In the genomic region with DNA sequence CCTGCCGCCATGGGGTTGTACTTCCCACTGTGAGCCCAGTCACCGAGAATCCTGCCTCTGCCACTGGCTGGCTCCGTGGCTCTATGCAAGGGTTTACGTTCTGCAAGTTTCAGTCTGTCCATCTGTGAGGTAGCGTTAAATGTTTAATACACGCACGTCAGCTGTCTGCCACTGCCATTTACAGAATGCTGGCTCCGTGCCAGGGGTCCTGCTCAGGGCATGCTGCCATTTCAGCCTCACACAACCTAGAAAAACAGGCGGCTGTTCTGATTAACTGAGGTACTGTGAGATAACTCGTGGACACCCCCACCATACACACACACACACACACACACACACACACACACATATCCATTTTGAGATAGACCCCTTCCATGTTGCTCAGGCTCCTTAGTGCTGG, we compare ENCODE assay signal across 9 mouse cellular contexts. TPM values are rescaled to one million over a fixed set of nuclear protein-coding genes. Genes with fewer than 3 reads are reported as not detected.
DNase-seq lines count a peak whose midpoint lies in the region; ATAC-seq lines count a peak whose summit lies in the region.
"Had no signal": no experiment of that assay in that cellular context is flagged by ENCODE, and none has a peak within 500 bp of the region (broad histone marks: within the 10 kb centered on the region; RNA-seq: fewer than 3 reads in every experiment).

No protein-coding gene starts in this region.

- peak overlapping the region; percentile 37; the same call in 1 of the 2 replicates for H3K27ac ChIP-seq in embryonic facial prominence, embryonic 12.5 days
- H3K27ac ChIP-seq in heart, embryonic 16.5 days (ENCODE audit: low read length) = peak overlapping the region; percentile 87

- H3K36me3 ChIP-seq in embryonic facial prominence, embryonic 12.5 days = no peaks in the 10 kb centered on the region
- no peaks in the 10 kb centered on the region for H3K36me3 ChIP-seq in heart, embryonic 16.5 days (ENCODE audit: control insufficient read depth, insufficient read depth)

- no peaks in the 10 kb centered on the region for H3K27me3 ChIP-seq in embryonic facial prominence, embryonic 12.5 days
- no peaks in the 10 kb centered on the region for H3K27me3 ChIP-seq in heart, embryonic 16.5 days (ENCODE audit: control insufficient read depth, insufficient read depth, low read length)

- no peaks in the 10 kb centered on the region for H3K9me3 ChIP-seq in embryonic facial prominence, embryonic 12.5 days
- no peaks in the 10 kb centered on the region for H3K9me3 ChIP-seq in heart, embryonic 16.5 days (replicated peaks; ENCODE audit: control insufficient read depth, low read length)

- no peak overlapping the region for H3K4me3 ChIP-seq in embryonic facial prominence, embryonic 12.5 days
- no peak overlapping the region for H3K4me3 ChIP-seq in heart, embryonic 16.5 days (ENCODE audit: low read length)
- H3K4me3 ChIP-seq: erythroblast, embryonic 14.5 days had no signal

- no peak for ATAC-seq in embryonic facial prominence, embryonic 12.5 days (ENCODE audit: insufficient number of reproducible peaks, insufficient read depth, low FRiP score, low TSS enrichment)
- ATAC-seq in heart, embryonic 16.5 days (replicated peaks; ENCODE audit: extremely low read depth, insufficient read depth, low FRiP score) = peak; percentile 68
- peak; percentile 17; the same call in 1 of the 2 replicates for ATAC-seq in megakaryocyte progenitor cell, adult 5-6 weeks (replicated peaks; ENCODE audit: poor library complexity)

- intact Hi-C loops in left cerebral cortex, postnatal 4 days (cut with DNase I) = loop anchor here (10.0 kb wide), 1 partner anchor 452 kb away; no protein-coding TSS in a partner anchor
- intact Hi-C loops in left cerebral cortex, postnatal 36 days (cut with DNase I) = no loop called here

- no peak overlapping the region for H3K4me2 ChIP-seq in embryonic facial prominence, embryonic 12.5 days (replicated peaks)
- peak overlapping the region; percentile 31 for H3K4me2 ChIP-seq in heart, embryonic 16.5 days (ENCODE audit: low read depth, low read length)

- peak; percentile 90 for DNase-seq in left cerebral cortex, postnatal 4 days
- no peak for DNase-seq in left cerebral cortex, adult 8-10 months (ENCODE audit: low spot score in 2 of 2)
- DNase-seq in urinary bladder, postnatal 10 days (ENCODE audit: low spot score) = no peak
- no peak for DNase-seq in left cerebral cortex, postnatal 36 days (ENCODE audit: low spot score in 2 of 2)
- DNase-seq in ovary, postnatal 36 days (ENCODE audit: low spot score) = no peak

- peaks cover 21% of the 10 kb centered on the region for H3K4me1 ChIP-seq in embryonic facial prominence, embryonic 12.5 days
- H3K4me1 ChIP-seq in heart, embryonic 16.5 days (ENCODE audit: control insufficient read depth, insufficient read depth, low read length) = peaks cover 26% of the 10 kb centered on the region

- WGBS in embryonic facial prominence, embryonic 12.5 days = 34% methylated on average over 10 of the region's 10 CpGs
- WGBS in heart, embryonic 16.5 days = 8% methylated on average over 10 of the region's 10 CpGs

- no peak overlapping the region for H3K9ac ChIP-seq in embryonic facial prominence, embryonic 12.5 days
- H3K9ac ChIP-seq in heart, embryonic 16.5 days (ENCODE audit: low read length) = peak overlapping the region; percentile 61

RNA-seq across cellular contexts. Expression of a gene that starts 8.2 kb away (rescaled TPM):
- total RNA-seq in left cerebral cortex, postnatal 4 days (2021) = 100 to 1,000 TPM in 1 of 2 experiments, 10 to 100 TPM in 1; 94.1 to 102 TPM
- 100 to 1,000 TPM in 2 of 4 experiments, 10 to 100 TPM in 2; 95.7 to 104 (median 99.7) TPM for total RNA-seq in left cerebral cortex, adult 8-10 months (2022)
- 12.7 and 14.6 TPM in 2 replicates for polyA plus RNA-seq in embryonic facial prominence, embryonic 12.5 days (2016; fragmentation: Nextera tagmentation; extraction: Ambion mirVana)
- polyA plus RNA-seq in heart, embryonic 16.5 days (2015; fragmentation: Nextera tagmentation; extraction: Ambion mirVana) = 7.1 and 7.2 TPM in 2 replicates
- total RNA-seq in megakaryocyte progenitor cell, adult 5-6 weeks (2015) = 4.1 and 5.3 TPM in 2 replicates
- 0.81 and 3.8 TPM in 2 replicates for total RNA-seq in megakaryocyte progenitor cell, adult 5-6 weeks (2017)
- total RNA-seq in left cerebral cortex, postnatal 36 days (2021) = 100 to 1,000 TPM in 1 of 2 experiments, 10 to 100 TPM in 1; 91.3 to 110 TPM

RNA-seq across cellular contexts. Expression of a gene that starts 29.0 kb away (rescaled TPM):
- total RNA-seq in left cerebral cortex, postnatal 4 days (2021) = under 1 TPM; 0.42 to 0.44 TPM
- total RNA-seq in left cerebral cortex, adult 8-10 months (2022) = 1 to 10 TPM in 2 of 4 experiments, under 1 TPM in 2; 0.17 to 1.1 (median 0.82) TPM
- 0.29 and 0.39 TPM in 2 replicates for polyA plus RNA-seq in embryonic facial prominence, embryonic 12.5 days (2016; fragmentation: Nextera tagmentation; extraction: Ambion mirVana)
- 0.70 and 1.4 TPM in 2 replicates for polyA plus RNA-seq in heart, embryonic 16.5 days (2015; fragmentation: Nextera tagmentation; extraction: Ambion mirVana)
- 3.2 and 3.4 TPM in 2 replicates for total RNA-seq in megakaryocyte progenitor cell, adult 5-6 weeks (2015)
- total RNA-seq in megakaryocyte progenitor cell, adult 5-6 weeks (2017) = 2.5 and 3.0 TPM in 2 replicates
- total RNA-seq in left cerebral cortex, postnatal 36 days (2021) = under 1 TPM in 1 of 2 experiments, not detected in 1; 0.17 TPM

Comparison
In these comparisons a context has a peak if more than half of its experiments do, and no peak if none do; other contexts are left out.
1. RNA of a gene that starts 8.2 kb away (total RNA-seq): 91.3 to 110 TPM in left cerebral cortex, postnatal 36 days, 94.1 to 102 TPM in left cerebral cortex, postnatal 4 days and 95.7 to 104 TPM in left cerebral cortex, adult 8-10 months; 0.81 to 5.3 TPM in megakaryocyte progenitor cell, adult 5-6 weeks; every median in the first group is over 10 times any median in the second.